Mouse (Mus musculus) subcutaneous adipose tissue, adult 2 months (tissue): ENCODE measurements around the gene Gm20379. TPM values are rescaled to one million over a fixed set of nuclear protein-coding genes. Genes with fewer than 3 reads are reported as not detected.

ENCODE experiments used
- polyA plus RNA-seq: library from polyadenylated mRNA; depleted of rRNA; stranded (reverse); fragments of >200 nt; gene quantifications from 2 replicates; pipeline ENCODE4 v1.2.3, GENCODE M21; 2012; ENCODE audit warnings: low replicate concordance; rRNA removed

The Gm20379 gene
- polyA plus RNA-seq = not detected in 2 replicates

GRCm38 (mm10) chr13:92305680-92306079, at the start of gene Gm20379:
Gm20379 (plus strand) TSS chr13:92305980.

GRCm38 (mm10) chr13:92354456-92355271, 48.9 kb downstream of the Gm20379 start, which contains the start of the genes Dhfr and Msh3:
Dhfr (plus strand) TSS chr13:92354726.
Msh3 (minus strand) TSS chr13:92355003.

Other genes starting within 250 kb of the Gm20379 start
- gene Rasgrf2, start 174.3 kb upstream of the Gm20379 start, polyA plus RNA-seq = 6.9 and 12.4 TPM in 2 replicates
- gene Dhfr, start 48.7 kb downstream of the Gm20379 start, polyA plus RNA-seq = 0.92 and 1.2 TPM in 2 replicates
- 4.8 and 5.5 TPM in 2 replicates for gene Msh3, start 49.0 kb downstream of the Gm20379 start, polyA plus RNA-seq
- gene Ankrd34b, start 119.9 kb downstream of the Gm20379 start, polyA plus RNA-seq = not detected in 2 replicates
- gene Fam151b, start 178.0 kb downstream of the Gm20379 start, polyA plus RNA-seq = 3.4 and 5.3 TPM in 2 replicates
- 5.7 and 7.0 TPM in 2 replicates for gene Zfyve16, start 224.9 kb downstream of the Gm20379 start, polyA plus RNA-seq